Mouse (Mus musculus) kidney, embryonic 15.5 days (tissue): Measurements from ENCODE around the gene Zcchc17. TPM values are rescaled to one million over a fixed set of nuclear protein-coding genes. Genes with fewer than 3 reads are reported as not detected.

ENCODE experiments used
- ATAC-seq: fragments of 200-750 bp; cut with Nextera tagmentation; replicated peaks from 2 replicates; pipeline ENCODE4 v1.8.0; 2017; ENCODE audit warnings: moderate TSS enrichment; ENCODE audit not compliant: low FRiP score
- H3K27ac ChIP-seq: fragments of 300-500 bp; sonication (generic); 2 replicates; pipeline ENCODE4 v1.5.1; 2015; ENCODE audit warnings: mild to moderate bottlenecking, inconsistent platforms
- H3K27me3 ChIP-seq: fragments of 300-500 bp; sonication (generic); 2 replicates; pipeline ENCODE4 v1.6.1; 2015; ENCODE audit warnings: inconsistent platforms
- H3K36me3 ChIP-seq: fragments of 300-500 bp; sonication (generic); 2 replicates; pipeline ENCODE4 v1.6.1; 2015; ENCODE audit warnings: inconsistent platforms
- H3K4me1 ChIP-seq: fragments of 300-500 bp; sonication (generic); 2 replicates; pipeline ENCODE4 v1.6.1; 2015; ENCODE audit warnings: inconsistent platforms
- H3K4me2 ChIP-seq: fragments of 300-500 bp; sonication (generic); 2 replicates; pipeline ENCODE4 v1.6.1; 2015; ENCODE audit warnings: moderate library complexity, mild to moderate bottlenecking, inconsistent platforms
- H3K4me3 ChIP-seq: fragments of 300-500 bp; sonication (generic); replicated peaks from 2 replicates; pipeline ENCODE4 v1.5.1; 2015; ENCODE audit warnings: mild to moderate bottlenecking, inconsistent platforms
- H3K9ac ChIP-seq: fragments of 300-500 bp; sonication (generic); 2 replicates; pipeline ENCODE4 v1.6.1; 2015; ENCODE audit warnings: mild to moderate bottlenecking, inconsistent platforms
- H3K9me3 ChIP-seq: fragments of 300-500 bp; sonication (generic); replicated peaks from 2 replicates; pipeline ENCODE4 v1.6.1; 2016; ENCODE audit warnings: inconsistent platforms
- WGBS: fragments of 180-500 bp; shearing (Covaris S2); methylation state at CpG from one replicate; pipeline ENCODE4 v1.1.7; 2015; ENCODE audit warnings: mixed read lengths; 5-methylcytosine and 5-hydroxymethylcytosine counted together
- polyA plus RNA-seq: library from polyadenylated mRNA; unstranded; fragments of >200 nt; fragmentation: Nextera tagmentation; extraction: Ambion mirVana; gene quantifications from 2 replicates; pipeline ENCODE4 v1.2.1, GENCODE M21; 2015

The Zcchc17 gene
- 65.6 and 75.1 TPM in 2 replicates for polyA plus RNA-seq

DNA sequence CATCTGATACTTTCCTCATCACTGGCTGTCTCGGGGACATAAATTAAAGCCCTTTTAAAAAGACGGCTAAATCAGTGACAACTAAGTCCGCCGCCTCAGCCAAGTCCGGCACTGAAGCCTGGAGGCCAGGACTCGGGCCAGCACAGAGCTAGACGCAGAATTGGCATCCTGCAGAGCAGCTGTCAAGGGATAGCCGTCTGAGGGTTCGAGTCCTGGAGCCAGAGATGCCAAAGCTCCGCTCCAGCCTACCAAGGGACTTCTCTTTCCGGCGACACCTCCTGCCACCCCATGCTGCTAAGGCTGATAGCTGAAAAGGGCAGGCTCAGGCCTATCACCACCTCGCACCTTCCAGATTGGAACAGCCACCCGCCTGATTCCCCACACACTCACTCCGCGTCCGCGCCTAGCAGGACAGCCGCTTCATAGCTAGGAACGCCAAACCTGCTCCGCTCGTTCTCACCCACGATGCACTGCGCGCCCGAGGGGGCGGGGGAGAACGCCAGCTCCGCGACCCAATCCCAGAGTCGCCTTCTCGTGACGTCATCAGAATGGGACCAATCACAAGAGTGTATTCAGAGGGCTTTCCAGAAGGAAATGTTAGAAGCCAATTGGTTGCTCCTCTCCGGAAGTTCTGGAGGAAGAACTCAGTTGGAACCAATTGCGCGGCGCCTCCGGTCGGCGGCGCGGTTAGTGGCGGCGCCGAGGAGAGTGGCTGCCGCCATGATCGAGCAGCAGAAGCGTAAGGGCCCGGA lies at the start of gene Zcchc17, which contains the start of gene Snrnp40:
Gene Zcchc17, minus strand, starts transcription at position 458 of the 752 bp plus-strand sequence.
Gene Snrnp40, plus strand, starts transcription at position 647 of the 752 bp plus-strand sequence.
- H3K9ac ChIP-seq = peak within 1 kb of the TSS; percentile 93
- peak within 1 kb of the TSS; percentile 81 for H3K27ac ChIP-seq
- ATAC-seq = peak; percentile 99
- peaks cover 23% of the 10 kb centered on the region for H3K4me1 ChIP-seq
- H3K9me3 ChIP-seq = no peaks in the 10 kb centered on the region
- peak within 1 kb of the TSS; percentile 87 for H3K4me3 ChIP-seq
- peak within 1 kb of the TSS; percentile 84 for H3K4me2 ChIP-seq
- H3K36me3 ChIP-seq = peaks cover 35% of the 10 kb centered on the region
- no peaks in the 10 kb centered on the region for H3K27me3 ChIP-seq
- WGBS = under 1% methylated on average over 49 of the region's 49 CpGs

DNA sequence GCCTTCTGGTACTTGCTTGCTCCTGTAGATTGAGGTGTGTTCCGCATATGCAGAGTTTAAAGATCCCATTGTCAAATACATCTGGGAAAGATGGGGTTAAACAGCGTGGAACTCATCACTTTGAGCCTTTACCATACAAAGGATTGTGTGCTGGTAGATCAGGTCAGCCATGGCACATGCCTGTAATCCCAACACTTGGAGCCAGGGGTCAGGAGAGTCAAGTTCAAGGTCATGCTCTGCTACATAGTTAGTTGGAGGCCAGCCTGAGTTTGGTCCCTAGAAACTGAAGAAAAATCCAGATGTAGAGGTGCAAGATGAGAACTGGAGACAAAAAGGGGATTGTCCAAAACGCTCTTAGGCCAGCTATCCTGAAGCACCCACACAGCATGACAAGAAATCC lies 31.5 kb upstream of the Zcchc17 start:
- 68% methylated on average over 3 of the region's 3 CpGs for WGBS
- H3K27ac ChIP-seq = no peak overlapping the region
- peaks cover 9% of the 10 kb centered on the region; the same call in 1 of the 2 replicates for H3K4me1 ChIP-seq
- H3K36me3 ChIP-seq = peaks cover 44% of the 10 kb centered on the region
- H3K27me3 ChIP-seq = no peaks in the 10 kb centered on the region
- no peak overlapping the region for H3K4me2 ChIP-seq
- H3K9ac ChIP-seq = no peak overlapping the region
- ATAC-seq = no peak
- H3K9me3 ChIP-seq = no peaks in the 10 kb centered on the region
- no peak overlapping the region for H3K4me3 ChIP-seq

DNA sequence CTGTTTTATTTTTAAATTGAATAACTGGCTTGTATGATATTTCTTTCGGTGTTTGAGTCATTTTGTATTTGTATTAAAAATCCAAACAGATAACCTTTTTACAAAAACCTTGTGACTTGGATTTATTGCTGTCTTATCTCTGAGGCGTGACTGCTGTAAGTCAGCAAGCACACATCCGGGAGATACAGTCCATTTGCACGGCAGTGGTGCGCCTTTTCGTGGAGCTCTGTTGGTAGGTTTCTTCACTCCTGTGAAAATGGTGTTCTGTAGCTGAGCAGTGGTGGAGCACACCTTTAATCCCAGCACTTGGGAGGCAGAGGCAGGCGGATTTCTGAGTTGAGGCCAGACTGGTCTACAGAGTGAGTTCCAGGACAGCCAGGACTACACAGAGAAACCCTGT lies 30.2 kb upstream of the Zcchc17 start:
- Histone ChIP-seq H3K27me3 (no peaks in the 10 kb centered on the region), H3K36me3 (peaks cover 56% of the 10 kb centered on the region), H3K9ac (no peak overlapping the region), H3K4me1 (peaks cover 9% of the 10 kb centered on the region; the same call in 1 of the 2 replicates), H3K9me3 (no peaks in the 10 kb centered on the region), H3K4me2 (no peak overlapping the region), H3K27ac (no peak overlapping the region), H3K4me3 (no peak overlapping the region)
- WGBS = 73% methylated on average over 7 of the region's 7 CpGs
- no peak for ATAC-seq

DNA sequence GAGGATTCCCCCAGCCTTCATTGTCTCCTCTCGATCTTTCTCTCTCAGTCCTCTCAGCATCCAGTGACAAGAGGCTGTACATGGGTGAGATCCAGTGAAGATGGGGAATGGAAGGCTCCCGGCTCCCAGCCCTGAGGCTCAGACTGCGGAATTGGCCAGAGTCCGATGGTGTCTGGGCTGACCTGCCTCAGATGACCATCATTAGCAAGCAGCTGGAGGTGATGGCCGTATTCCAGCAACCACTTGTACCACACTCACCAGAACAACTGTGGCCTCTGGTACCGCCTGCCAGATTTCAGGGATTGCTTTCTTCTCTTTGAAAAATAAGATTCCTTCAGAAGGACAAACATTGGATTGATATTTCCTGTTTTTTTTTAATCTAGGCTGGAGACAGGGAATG lies 29.8 kb upstream of the Zcchc17 start:
- no peak overlapping the region for H3K4me3 ChIP-seq
- peaks cover 13% of the 10 kb centered on the region; the same call in 1 of the 2 replicates for H3K4me1 ChIP-seq
- H3K27ac ChIP-seq = no peak overlapping the region
- no peaks in the 10 kb centered on the region for H3K9me3 ChIP-seq
- no peaks in the 10 kb centered on the region for H3K27me3 ChIP-seq
- WGBS = 58% methylated on average over 6 of the region's 6 CpGs
- no peak overlapping the region for H3K4me2 ChIP-seq
- no peak for ATAC-seq
- no peak overlapping the region for H3K9ac ChIP-seq
- H3K36me3 ChIP-seq = peaks cover 60% of the 10 kb centered on the region

DNA sequence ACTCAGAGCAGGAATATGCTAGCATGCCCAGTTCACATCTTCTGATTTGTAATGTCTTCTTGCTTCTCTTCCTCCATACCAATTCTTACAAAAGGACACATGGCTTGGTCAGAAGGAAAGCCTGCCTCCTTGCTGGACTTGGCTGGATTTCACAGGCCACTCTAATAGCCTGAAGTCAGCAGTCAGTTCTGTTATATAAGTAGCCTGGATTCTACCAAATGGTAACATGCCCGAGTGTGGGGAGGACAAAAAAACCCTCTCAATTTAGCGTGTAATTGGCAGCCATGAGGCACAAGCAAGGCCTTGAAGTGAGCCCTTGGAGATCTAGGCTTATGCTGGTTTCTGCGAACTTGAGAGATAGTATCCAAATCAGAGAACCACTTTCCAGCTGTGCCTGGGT lies 27.5 kb upstream of the Zcchc17 start:
- H3K27ac ChIP-seq = no peak overlapping the region
- H3K27me3 ChIP-seq = no peaks in the 10 kb centered on the region
- 87% methylated on average over 3 of the region's 3 CpGs for WGBS
- H3K36me3 ChIP-seq = peaks cover 81% of the 10 kb centered on the region
- no peak for ATAC-seq
- H3K4me2 ChIP-seq = no peak overlapping the region
- no peak overlapping the region for H3K4me3 ChIP-seq
- H3K9me3 ChIP-seq = no peaks in the 10 kb centered on the region
- H3K4me1 ChIP-seq = peaks cover 19% of the 10 kb centered on the region; the same call in 1 of the 2 replicates
- H3K9ac ChIP-seq = no peak overlapping the region

DNA sequence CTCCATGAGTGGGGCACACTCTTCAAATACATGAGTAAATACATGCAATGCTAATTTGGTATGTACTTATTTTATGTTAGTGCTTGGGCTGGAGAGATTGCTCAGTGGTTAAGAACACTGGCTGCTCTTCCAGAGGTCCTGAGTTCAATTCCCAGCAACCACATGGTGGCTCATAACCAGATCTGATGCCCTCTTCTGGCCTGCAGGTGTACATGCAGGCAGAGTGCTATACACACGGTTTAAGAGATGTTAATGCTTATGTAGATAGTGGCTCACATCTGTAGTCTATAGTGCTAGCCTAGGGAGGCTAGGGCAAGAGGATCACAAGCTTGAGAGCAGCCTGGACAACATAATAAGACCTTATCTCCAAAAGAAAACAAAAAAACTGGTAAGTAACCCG lies 20.7 kb upstream of the Zcchc17 start:
- Histone ChIP-seq H3K4me3 (no peak overlapping the region), H3K4me2 (no peak overlapping the region), H3K27me3 (no peaks in the 10 kb centered on the region), H3K9me3 (no peaks in the 10 kb centered on the region), H3K27ac (no peak overlapping the region), H3K4me1 (peaks cover 10% of the 10 kb centered on the region; the same call in 1 of the 2 replicates), H3K9ac (no peak overlapping the region), H3K36me3 (peaks cover 95% of the 10 kb centered on the region)
- no peak for ATAC-seq
- 85% methylated on average over 2 of the region's 2 CpGs for WGBS

DNA sequence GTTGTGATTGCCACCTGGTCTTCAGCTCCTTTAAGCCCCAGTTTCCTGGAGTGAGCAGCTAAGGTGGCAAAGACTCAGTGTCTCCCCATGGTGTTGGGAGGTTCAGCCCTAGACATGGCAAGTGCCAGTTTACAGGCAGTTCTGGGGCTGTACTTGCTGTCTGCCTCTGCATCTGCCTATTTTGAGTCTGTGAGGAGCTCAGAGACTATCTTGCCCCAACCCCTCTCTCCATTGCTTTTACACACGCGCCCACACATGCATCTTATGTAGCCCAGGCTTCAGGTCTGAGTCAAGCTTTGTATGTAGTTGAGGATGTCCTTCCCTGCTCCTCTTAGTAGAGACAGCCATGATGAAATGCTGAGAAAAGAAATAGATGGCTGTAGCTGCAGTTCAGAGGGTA lies 19.4 kb upstream of the Zcchc17 start:
- H3K27ac ChIP-seq = no peak overlapping the region
- no peak overlapping the region for H3K9ac ChIP-seq
- H3K4me3 ChIP-seq = no peak overlapping the region
- H3K36me3 ChIP-seq = peaks cover 97% of the 10 kb centered on the region
- WGBS = 99% methylated on average over 2 of the region's 2 CpGs
- no peaks in the 10 kb centered on the region for H3K27me3 ChIP-seq
- H3K4me2 ChIP-seq = no peak overlapping the region
- ATAC-seq = no peak
- peaks cover 3% of the 10 kb centered on the region; the same call in 1 of the 2 replicates for H3K4me1 ChIP-seq
- H3K9me3 ChIP-seq = no peaks in the 10 kb centered on the region

DNA sequence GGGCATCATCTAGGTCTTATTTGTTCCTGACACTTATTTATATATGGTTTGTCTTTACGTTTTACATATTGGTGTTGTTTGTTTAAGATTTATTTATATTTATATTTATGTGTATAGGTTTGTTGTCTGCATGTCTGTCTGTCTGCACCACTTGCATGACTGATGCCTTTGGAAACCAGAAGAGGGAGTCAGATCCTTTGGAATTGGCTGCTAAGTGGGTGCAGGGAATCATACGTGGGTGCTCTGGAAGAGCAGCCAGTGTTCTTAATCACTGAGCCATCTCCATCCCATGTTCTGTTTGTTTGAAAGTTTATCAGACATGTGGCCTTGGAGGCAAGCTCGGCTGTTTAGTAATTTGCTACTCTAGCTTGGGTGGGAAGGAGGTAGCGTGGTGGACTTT lies 17.8 kb upstream of the Zcchc17 start:
- Histone ChIP-seq H3K27me3 (no peaks in the 10 kb centered on the region), H3K4me3 (no peak overlapping the region), H3K9ac (no peak overlapping the region), H3K4me2 (no peak overlapping the region), H3K36me3 (peaks cover 98% of the 10 kb centered on the region), H3K27ac (no peak overlapping the region), H3K4me1 (no peaks in the 10 kb centered on the region), H3K9me3 (no peaks in the 10 kb centered on the region)
- 85% methylated on average over 4 of the region's 4 CpGs for WGBS
- ATAC-seq = no peak

DNA sequence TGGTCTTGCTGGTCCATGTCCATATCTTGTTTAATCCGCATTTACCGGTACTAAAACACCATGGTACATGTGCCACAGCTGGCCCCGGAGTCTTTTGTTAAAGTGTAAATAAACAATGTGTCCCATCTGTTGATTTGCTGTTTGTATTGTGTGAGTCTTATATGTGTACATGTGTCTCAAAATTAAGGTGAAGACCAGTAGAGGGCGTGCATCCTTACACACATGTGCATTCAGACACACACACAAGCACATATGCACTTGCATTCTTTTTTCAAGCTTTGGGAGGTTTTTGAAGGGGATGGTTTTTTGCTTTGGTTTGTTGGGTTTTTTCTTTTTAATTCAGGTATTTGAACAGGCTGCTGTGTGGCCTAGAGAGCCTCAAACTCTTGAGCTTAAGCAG lies 16.9 kb upstream of the Zcchc17 start:
- Histone ChIP-seq H3K4me3 (no peak overlapping the region), H3K4me1 (no peaks in the 10 kb centered on the region), H3K9me3 (no peaks in the 10 kb centered on the region), H3K27me3 (no peaks in the 10 kb centered on the region), H3K9ac (no peak overlapping the region), H3K27ac (no peak overlapping the region), H3K36me3 (peaks cover 96% of the 10 kb centered on the region), H3K4me2 (no peak overlapping the region)
- 96% methylated on average over 4 of the region's 4 CpGs for WGBS
- no peak for ATAC-seq

DNA sequence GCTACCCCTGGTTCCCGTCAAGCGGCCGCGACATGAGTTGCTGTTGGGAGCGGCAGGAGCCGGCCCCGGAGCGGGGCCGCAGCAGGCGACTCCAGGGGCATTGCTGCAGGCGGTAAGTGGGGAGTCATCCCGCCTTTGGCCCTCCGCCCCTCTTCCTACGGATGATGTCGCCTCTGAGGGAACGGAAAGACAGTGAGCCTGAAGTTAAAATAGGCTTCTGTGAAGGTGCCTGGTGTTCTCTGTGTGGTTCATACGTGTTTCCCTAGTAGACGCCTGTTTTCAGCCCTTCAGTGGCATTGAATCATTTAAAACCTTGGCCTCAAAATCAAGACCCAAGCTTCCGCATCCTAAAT lies 471 bp upstream of the Zcchc17 start:
- H3K9ac ChIP-seq = peak overlapping the region; percentile 92
- H3K27ac ChIP-seq = peak overlapping the region; percentile 81
- ATAC-seq = no peak
- peaks cover 37% of the 10 kb centered on the region for H3K36me3 ChIP-seq
- H3K4me1 ChIP-seq = peaks cover 23% of the 10 kb centered on the region
- no peaks in the 10 kb centered on the region for H3K9me3 ChIP-seq
- no peaks in the 10 kb centered on the region for H3K27me3 ChIP-seq
- WGBS = 0% methylated on average over 19 of the region's 19 CpGs
- H3K4me3 ChIP-seq = peak overlapping the region; percentile 87
- peak overlapping the region; percentile 71 for H3K4me2 ChIP-seq

DNA sequence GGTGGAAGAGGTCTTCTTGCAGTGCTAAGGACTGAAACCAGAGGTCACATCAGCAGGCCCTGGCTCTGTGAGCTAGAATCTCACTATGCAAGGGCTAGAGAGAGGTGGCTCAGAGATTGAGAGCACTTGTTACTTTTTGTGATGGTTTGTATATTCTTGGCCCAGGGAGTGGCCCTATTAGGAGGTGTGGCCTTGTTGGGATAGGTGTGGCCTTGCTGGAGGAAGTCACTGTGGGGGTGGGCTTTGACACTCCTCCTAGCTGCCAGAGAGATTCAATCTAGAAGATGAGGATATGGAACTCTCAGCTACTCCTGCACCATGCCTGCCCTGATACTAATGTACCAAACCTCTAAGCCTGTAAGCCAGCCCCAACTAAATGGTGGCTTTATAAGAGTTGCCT lies 1.8 kb downstream of the Zcchc17 start:
- no peak overlapping the region for H3K4me3 ChIP-seq
- H3K4me1 ChIP-seq = peaks cover 23% of the 10 kb centered on the region
- no peak for ATAC-seq
- 0 out of 2 replicates have a peak overlapping the region, but pooled peaks have one; percentile 93 for H3K9ac ChIP-seq
- H3K36me3 ChIP-seq = peaks cover 27% of the 10 kb centered on the region
- 0 out of 2 replicates have a peak overlapping the region, but pooled peaks have one; percentile 84 for H3K4me2 ChIP-seq
- H3K9me3 ChIP-seq = no peaks in the 10 kb centered on the region
- no peak overlapping the region for H3K27ac ChIP-seq
- no peaks in the 10 kb centered on the region for H3K27me3 ChIP-seq

DNA sequence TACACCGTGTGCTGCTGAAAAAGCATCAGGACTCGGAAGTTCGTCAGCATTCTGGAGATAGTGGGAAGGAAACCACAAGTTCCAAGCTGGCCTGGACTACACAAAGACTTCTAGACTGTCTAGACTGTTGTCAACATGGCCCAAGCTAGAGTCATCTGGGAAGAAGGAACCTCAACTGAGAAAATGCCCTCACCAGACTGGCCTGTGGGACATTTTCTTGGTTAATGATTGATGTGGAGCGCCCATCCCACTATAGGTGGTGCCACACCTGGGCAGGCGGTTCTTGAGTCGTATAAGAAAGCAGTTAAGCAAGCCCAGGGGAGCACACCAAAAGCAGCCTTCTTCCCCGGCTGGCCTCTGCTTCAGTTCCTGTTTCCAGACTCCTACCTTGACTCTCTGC lies 7.2 kb downstream of the Zcchc17 start:
- Histone ChIP-seq H3K9me3 (no peaks in the 10 kb centered on the region), H3K4me1 (no peaks in the 10 kb centered on the region), H3K27me3 (no peaks in the 10 kb centered on the region), H3K4me2 (no peak overlapping the region), H3K4me3 (no peak overlapping the region), H3K9ac (no peak overlapping the region), H3K27ac (no peak overlapping the region), H3K36me3 (peaks cover 73% of the 10 kb centered on the region)
- WGBS = 86% methylated on average over 7 of the region's 7 CpGs
- no peak for ATAC-seq
